ENCODE assay signal across 8 mouse cellular contexts in genomic region chr9:59486076-59486518, GRCm38 (mm10). TPM values are rescaled to one million over a fixed set of nuclear protein-coding genes. Genes with fewer than 3 reads are reported as not detected.
A peak's percentile ranks its signal among the peaks of the same experiment; 100 is the strongest.
DNase-seq lines count a peak whose midpoint lies in the region; ATAC-seq and TF ChIP-seq lines count a peak whose summit lies in the region.

No protein-coding gene starts in this region.

- peak overlapping the region; percentile 88 to 94 for H3K4me3 ChIP-seq in heart, embryonic 14.5 days (ENCODE audit: control insufficient read depth in 1 of 2, insufficient read depth in 1 of 2, low read depth in 1 of 2, low read length in 2 of 2)
- H3K4me3 ChIP-seq in C2C12 (ENCODE audit: insufficient read depth, poor library complexity, severe bottlenecking), result peak overlapping the region; percentile 82
- H3K4me3 ChIP-seq in cortical plate, adult 2 months (ENCODE audit: insufficient read depth, low read length), result peak overlapping the region; percentile 73
- H3K4me3 ChIP-seq in midbrain, embryonic 13.5 days (replicated peaks), result peak overlapping the region; percentile 100

- no peaks in the 10 kb centered on the region for H3K27me3 ChIP-seq in heart, embryonic 14.5 days (ENCODE audit: control insufficient read depth, insufficient read depth, low read length)
- no peaks in the 10 kb centered on the region for H3K27me3 ChIP-seq in C2C12 (ENCODE audit: control insufficient read depth, insufficient read depth, insufficient read length)
- no peaks in the 10 kb centered on the region for H3K27me3 ChIP-seq in midbrain, embryonic 13.5 days

- intact Hi-C loops in heart, postnatal 14 days (cut with DNase I), result loop anchor here (5.0 kb wide), 3 partner anchors 51 to 194 kb away; partner anchors contain the start of genes Adpgk, Hexa and Tmem202

- H3K4me2 ChIP-seq in heart, embryonic 14.5 days (ENCODE audit: low read length), result peak overlapping the region; percentile 96
- peak overlapping the region; percentile 91 for H3K4me2 ChIP-seq in midbrain, embryonic 13.5 days (replicated peaks)

- H3K9me3 ChIP-seq in heart, embryonic 14.5 days (ENCODE audit: control insufficient read depth, low read length), result no peaks in the 10 kb centered on the region
- no peaks in the 10 kb centered on the region for H3K9me3 ChIP-seq in midbrain, embryonic 13.5 days

- no peak for TF ChIP-seq CTCF in C2C12 (IDR thresholded peaks at IDR 0.05; ENCODE audit: control insufficient read depth, insufficient read depth, insufficient read length)
- TF ChIP-seq CTCF in cortical plate, adult 2 months (IDR thresholded peaks at IDR 0.05; ENCODE audit: extremely low read depth, insufficient read depth, low read length), result no peak

- peak overlapping the region; percentile 99 for H3K9ac ChIP-seq in heart, embryonic 14.5 days (ENCODE audit: low read length)
- peak overlapping the region; percentile 99 for H3K9ac ChIP-seq in midbrain, embryonic 13.5 days (replicated peaks)

- WGBS in heart, embryonic 14.5 days, result 0% methylated on average over 40 of the region's 71 CpGs
- 0% methylated on average over 23 of the region's 71 CpGs for WGBS in midbrain, embryonic 13.5 days

- peak overlapping the region; percentile 97 to 98 for H3K27ac ChIP-seq in heart, embryonic 14.5 days (replicated peaks in 1 of 2; ENCODE audit: control insufficient read depth in 1 of 2, insufficient read depth in 1 of 2, low read depth in 2 of 2, low read length in 2 of 2)
- peak overlapping the region; percentile 91 for H3K27ac ChIP-seq in cortical plate, adult 2 months (ENCODE audit: insufficient read depth, low read length)
- H3K27ac ChIP-seq in midbrain, embryonic 13.5 days, result peak overlapping the region; percentile 100

- ATAC-seq in heart, embryonic 14.5 days (ENCODE audit: insufficient number of reproducible peaks, insufficient read depth, low FRiP score, low read depth), result peak; percentile 15
- peak; percentile 1 for ATAC-seq in inflammation-experienced regulatory T-cells, adult 6 months
- ATAC-seq in midbrain, embryonic 13.5 days, result peak; percentile 48

- no peak for DNase-seq in heart, postnatal 14 days
- no peak for DNase-seq in testis, postnatal 14 days (ENCODE audit: low spot score)
- no peak for DNase-seq in ovary, adult 18-20 months (ENCODE audit: low spot score)

- peaks cover 53% of the 10 kb centered on the region for H3K79me2 ChIP-seq in C2C12 (ENCODE audit: control insufficient read depth, insufficient read depth)

- peak overlapping the region; percentile 89 for H3ac ChIP-seq in C2C12 (ENCODE audit: control insufficient read depth, insufficient read length, low read depth)

- H3K4me1 ChIP-seq in heart, embryonic 14.5 days (ENCODE audit: control insufficient read depth in 2 of 2, insufficient read depth in 2 of 2, low read length in 2 of 2), result peaks cover 0 to 23% of the 10 kb centered on the region in 2 experiments; a peak in 1 of 4 replicates
- no peaks in the 10 kb centered on the region; the same call in 1 of the 2 replicates for H3K4me1 ChIP-seq in cortical plate, adult 2 months (ENCODE audit: control insufficient read depth, insufficient read depth, low read length)
- H3K4me1 ChIP-seq in midbrain, embryonic 13.5 days (replicated peaks), result peaks cover 33% of the 10 kb centered on the region

- no peaks in the 10 kb centered on the region for H3K36me3 ChIP-seq in heart, embryonic 14.5 days (ENCODE audit: control insufficient read depth, insufficient read depth, low read length)
- H3K36me3 ChIP-seq in C2C12 (ENCODE audit: control insufficient read depth, insufficient read depth), result peaks cover 7% of the 10 kb centered on the region
- H3K36me3 ChIP-seq in midbrain, embryonic 13.5 days, result no peaks in the 10 kb centered on the region

- H3K79me3 ChIP-seq in C2C12 (ENCODE audit: low read depth), result peaks cover 49% of the 10 kb centered on the region

- TF ChIP-seq POLR2A in cortical plate, adult 2 months (IDR thresholded peaks at IDR 0.05; ENCODE audit: extremely low read depth, insufficient read depth, low read length), result no peak

TF ChIP-seq in C2C12, 6 proteins besides CTCF, POLR2A, EP300 and RAD21:
- TF ChIP-seq FOSL1 (IDR thresholded peaks at IDR 0.05; ENCODE audit: insufficient read depth, low read length, poor library complexity, severe bottlenecking), result no peak
- no peak for TF ChIP-seq USF1 (IDR thresholded peaks at IDR 0.05; ENCODE audit: low read depth)
- no peak for TF ChIP-seq MYOG (IDR thresholded peaks at IDR 0.05; ENCODE audit: control insufficient read depth, extremely low read depth, insufficient read length)
- TF ChIP-seq MAX (IDR thresholded peaks at IDR 0.05), result no peak
- no peak for TF ChIP-seq CEBPB (IDR thresholded peaks at IDR 0.05; ENCODE audit: low read depth)

RNA-seq across cellular contexts. Expression of gene Arih1, which starts 0.3 kb away (rescaled TPM):
- polyA plus RNA-seq in heart, embryonic 14.5 days (2014; fragmentation: Nextera tagmentation; extraction: Ambion mirVana), result 14.9 and 18.3 TPM in 2 replicates
- total RNA-seq in heart, postnatal 14 days (2021), result 10 to 100 TPM; 84.7 to 91.1 TPM
- polyA plus RNA-seq in C2C12 (2012; fragmentation: generic; extraction: Trizol), result 25.4 TPM
- polyA plus RNA-seq in cortical plate, adult 2 months (2012; rRNA removed), result 48.8 and 49.5 TPM in 2 replicates
- 10 to 100 TPM; 19.6 to 23.7 (median 23.0) TPM for polyA plus RNA-seq in inflammation-experienced regulatory T-cells, adult 6 months (2017; shearing (Covaris generic))
- polyA plus RNA-seq in midbrain, embryonic 13.5 days (2015; fragmentation: Nextera tagmentation; extraction: Ambion mirVana), result 16.1 and 23.1 TPM in 2 replicates

RNA-seq across cellular contexts. Expression of gene Hexa, which starts 53.2 kb away (rescaled TPM):
- polyA plus RNA-seq in heart, embryonic 14.5 days (2014; fragmentation: Nextera tagmentation; extraction: Ambion mirVana), result 87.6 and 91.4 TPM in 2 replicates
- total RNA-seq in heart, postnatal 14 days (2021), result 10 to 100 TPM; 33.2 to 33.9 TPM
- 83.6 TPM for polyA plus RNA-seq in C2C12 (2012; fragmentation: generic; extraction: Trizol)
- 56.1 and 59.4 TPM in 2 replicates for polyA plus RNA-seq in cortical plate, adult 2 months (2012; rRNA removed)
- 10 to 100 TPM; 15.6 to 38.7 (median 37.6) TPM for polyA plus RNA-seq in inflammation-experienced regulatory T-cells, adult 6 months (2017; shearing (Covaris generic))
- polyA plus RNA-seq in midbrain, embryonic 13.5 days (2015; fragmentation: Nextera tagmentation; extraction: Ambion mirVana), result 49.9 and 50.6 TPM in 2 replicates

RNA-seq across cellular contexts. Expression of gene Tmem202, which starts 53.5 kb away (rescaled TPM):
- 0.55 TPM in 1 of 2 replicates, not detected in the other for polyA plus RNA-seq in heart, embryonic 14.5 days (2014; fragmentation: Nextera tagmentation; extraction: Ambion mirVana)
- total RNA-seq in heart, postnatal 14 days (2021), result under 1 TPM; 0.56 to 0.67 TPM
- 0.35 TPM for polyA plus RNA-seq in C2C12 (2012; fragmentation: generic; extraction: Trizol)
- 2.8 TPM in 2 replicates for polyA plus RNA-seq in cortical plate, adult 2 months (2012; rRNA removed)
- not detected for polyA plus RNA-seq in inflammation-experienced regulatory T-cells, adult 6 months (2017; shearing (Covaris generic))
- polyA plus RNA-seq in midbrain, embryonic 13.5 days (2015; fragmentation: Nextera tagmentation; extraction: Ambion mirVana), result 0.55 and 0.74 TPM in 2 replicates
